Mouse (Mus musculus) adrenal gland, postnatal 4 days (tissue): ENCODE measurements around the gene Ephb6. TPM values are rescaled to one million over a fixed set of nuclear protein-coding genes. Genes with fewer than 3 reads are reported as not detected.
A peak's percentile ranks its signal among the peaks of the same experiment; 100 is the strongest.
"Not testable (repeated sequence)": the region's sequence is repeated elsewhere in the genome, so short reads cannot be mapped to it uniquely, and the experiment has no call there.

Source experiments
- DNase-seq, 2 experiments: peaks; one replicate each; pipeline ENCODE4 v3.0.0; 2021 to 2022; ENCODE audit warnings: low spot score in 2 of 2, mixed read lengths in 2 of 2
- long read RNA-seq, 2 experiments: library from polyadenylated mRNA; stranded (forward); transcript quantifications; one replicate each; pipeline ENCODE4 v2.0.0; 2021
- total RNA-seq, 2 experiments: library from RNA; stranded (reverse); gene quantifications; 2 replicates each; pipeline ENCODE4 v1.2.3; 2021

Gene Ephb6
- 10 to 100 TPM; 27.5 to 28.7 TPM for total RNA-seq
- long read RNA-seq, experiment 1, transcript Ephb6-201 (18 exons, 3,762 nt), result major isoform, 17 of 33 reads
- long read RNA-seq, experiment 1, partial matches to known transcripts, result 14 of 33 reads
- long read RNA-seq, experiment 1, other reads (novel, unspliced or antisense), result 2 of 33 reads
- long read RNA-seq, experiment 2, transcript Ephb6-201 (18 exons, 3,762 nt), result major isoform, 62 of 97 reads
- long read RNA-seq, experiment 2, partial matches to known transcripts, result 21 of 97 reads
- long read RNA-seq, experiment 2, other reads (novel, unspliced or antisense), result 14 of 97 reads

- peak; percentile 51 to 54 for DNase-seq
These were observed at the start of gene Ephb6 for GRCm38 (mm10) chr6:41605061-41605793. Ephb6 (plus strand) TSS chr6:41605482.

GRCm38 (mm10) chr6:41556389-41556788 lies 48.9 kb upstream of the Ephb6 start:
- DNase-seq, result no peak

- DNase-seq, result no peak
These were observed 47.8 kb upstream of the Ephb6 start for GRCm38 (mm10) chr6:41557468-41557867.

GRCm38 (mm10) chr6:41558271-41558670 lies 47.0 kb upstream of the Ephb6 start:
- DNase-seq, result no peak

DNA sequence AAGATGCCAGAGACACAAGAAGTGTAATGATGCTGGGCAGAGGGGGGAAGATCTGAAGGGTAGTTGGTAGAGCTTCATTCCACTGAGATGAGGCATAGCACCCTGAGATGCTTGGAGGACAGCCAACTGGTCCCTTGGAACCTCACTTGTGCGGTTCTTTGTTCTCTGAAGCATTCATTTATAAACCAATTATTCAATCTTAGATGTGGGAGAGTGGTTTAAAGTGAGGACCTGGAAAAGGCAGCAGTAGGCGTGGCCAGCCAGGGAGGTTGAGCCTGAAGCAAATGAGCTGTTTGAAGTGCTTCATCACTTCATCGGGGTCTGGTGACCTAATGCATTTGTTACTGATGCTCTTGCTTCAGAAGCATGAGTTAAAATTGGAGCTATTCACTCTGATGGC lies 46.0 kb upstream of the Ephb6 start:
- no peak for DNase-seq

GRCm38 (mm10) chr6:41560273-41560672 lies 45.0 kb upstream of the Ephb6 start:
- DNase-seq, result no peak

- no peak for DNase-seq
These were observed 42.7 kb upstream of the Ephb6 start for GRCm38 (mm10) chr6:41562598-41562997.

DNA sequence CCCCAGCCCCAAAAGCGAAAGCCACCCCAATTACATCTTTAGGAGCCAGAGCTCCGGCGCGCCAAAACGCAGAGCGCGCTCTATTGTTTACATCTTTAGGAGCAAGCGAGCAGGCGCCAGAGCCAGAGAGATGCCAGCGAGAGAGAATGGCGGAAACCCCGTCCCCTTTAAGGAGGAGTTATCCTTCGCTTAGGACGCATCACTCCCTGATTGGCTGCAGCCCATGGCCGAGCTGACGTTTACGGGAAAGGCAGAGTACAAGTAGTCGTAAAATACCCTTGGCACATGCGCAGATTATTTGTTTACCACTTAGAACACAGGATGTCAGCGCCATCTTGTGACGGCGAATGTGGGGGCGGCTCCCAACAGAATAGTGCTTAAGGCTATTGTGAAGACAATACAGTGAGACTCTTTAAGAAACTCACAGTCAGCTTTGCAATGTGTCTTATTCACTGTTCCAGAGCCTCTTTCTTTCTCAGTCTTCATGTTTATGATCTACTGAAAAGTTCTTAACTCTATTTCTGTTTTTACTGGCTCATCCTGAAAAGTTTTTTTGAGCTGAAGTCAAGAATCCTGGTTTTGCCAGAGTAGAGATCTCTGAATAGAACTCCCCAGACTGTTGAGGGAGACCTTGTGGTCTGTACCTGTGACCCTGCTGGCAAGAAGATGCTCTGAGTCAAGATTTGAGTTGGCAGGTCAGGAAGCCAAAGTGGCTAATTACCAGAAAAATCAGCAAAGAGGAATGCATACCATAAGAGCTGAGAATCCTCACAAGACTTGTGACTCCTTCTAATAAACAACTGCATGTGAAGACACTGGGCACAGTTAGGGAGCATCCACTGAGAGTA lies 42.0 kb upstream of the Ephb6 start:
- DNase-seq, result not testable (repeated sequence)

GRCm38 (mm10) chr6:41565261-41565660 lies 40.0 kb upstream of the Ephb6 start:
- DNase-seq, result no peak

DNA sequence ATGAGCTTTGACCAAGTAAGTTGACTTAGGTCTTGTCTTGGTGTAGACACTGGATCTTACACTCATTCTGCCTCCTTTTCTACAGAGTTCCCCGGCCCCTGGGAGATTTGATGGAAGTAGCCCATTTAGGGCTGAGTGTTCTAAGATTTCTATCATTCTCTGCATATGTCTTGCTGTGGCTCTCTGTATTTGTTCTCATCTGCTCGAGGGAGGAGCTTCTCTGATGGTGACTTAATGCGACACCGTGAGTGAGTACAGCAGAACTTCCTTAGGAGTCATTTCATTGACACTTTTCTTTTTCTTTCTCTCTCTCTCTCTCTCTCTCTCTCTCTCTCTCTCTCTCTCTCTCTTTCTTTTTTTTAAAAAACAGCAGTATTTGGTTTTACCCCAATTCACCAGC lies 38.3 kb upstream of the Ephb6 start:
- no peak for DNase-seq

- no peak for DNase-seq
These were observed 36.2 kb upstream of the Ephb6 start for GRCm38 (mm10) chr6:41569078-41569477.

GRCm38 (mm10) chr6:41576526-41577097 lies 28.7 kb upstream of the Ephb6 start:
- DNase-seq, result no peak

DNA sequence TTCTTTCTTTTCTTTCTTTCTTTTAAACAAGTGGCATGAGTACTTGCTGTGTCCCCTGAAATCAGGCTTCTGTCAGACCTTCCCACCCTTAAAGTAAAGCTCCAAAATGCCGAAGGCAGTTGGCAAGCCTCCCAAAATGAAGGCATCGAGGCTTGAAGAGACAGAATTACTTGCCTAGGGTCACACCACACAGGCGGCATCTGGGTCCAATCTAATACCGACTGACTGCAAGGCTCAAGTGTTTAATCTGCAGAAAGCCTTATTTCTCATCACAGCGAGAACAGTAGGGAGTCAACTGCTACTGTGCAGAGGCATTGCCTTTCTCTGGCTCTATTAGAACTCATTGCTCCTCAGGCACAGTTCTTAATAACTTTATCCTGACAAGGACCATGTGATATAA lies 28.0 kb upstream of the Ephb6 start:
- no peak for DNase-seq

DNA sequence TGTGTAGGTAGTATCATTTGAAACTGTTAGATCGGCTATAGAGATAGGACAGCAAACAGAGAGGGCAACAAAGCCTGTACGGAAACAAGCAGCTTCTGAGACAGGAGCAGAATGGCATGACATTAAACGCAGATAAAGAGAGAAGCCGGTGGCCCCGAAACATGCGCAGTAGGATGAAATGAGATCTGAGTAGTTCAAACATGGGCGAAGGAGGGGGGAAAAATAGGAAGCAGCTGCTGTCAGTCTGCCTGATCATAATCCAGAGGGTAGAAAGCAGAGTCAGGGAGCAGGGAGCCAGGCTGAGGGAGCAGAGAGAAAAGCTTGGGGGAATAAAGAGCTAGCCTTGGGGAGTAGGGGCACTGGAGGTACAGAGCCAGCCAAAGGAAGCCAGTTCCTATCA lies 24.0 kb upstream of the Ephb6 start:
- no peak for DNase-seq

GRCm38 (mm10) chr6:41582189-41582588 lies 23.1 kb upstream of the Ephb6 start:
- no peak for DNase-seq

- DNase-seq, result no peak
These were observed 756 bp upstream of the Ephb6 start for GRCm38 (mm10) chr6:41604401-41605050.

GRCm38 (mm10) chr6:41605794-41606104 lies 467 bp downstream of the Ephb6 start:
- no peak for DNase-seq

- peak in 1 of 2 experiments; percentile 40 for DNase-seq
These were observed 932 bp downstream of the Ephb6 start for GRCm38 (mm10) chr6:41606214-41606613.

DNA sequence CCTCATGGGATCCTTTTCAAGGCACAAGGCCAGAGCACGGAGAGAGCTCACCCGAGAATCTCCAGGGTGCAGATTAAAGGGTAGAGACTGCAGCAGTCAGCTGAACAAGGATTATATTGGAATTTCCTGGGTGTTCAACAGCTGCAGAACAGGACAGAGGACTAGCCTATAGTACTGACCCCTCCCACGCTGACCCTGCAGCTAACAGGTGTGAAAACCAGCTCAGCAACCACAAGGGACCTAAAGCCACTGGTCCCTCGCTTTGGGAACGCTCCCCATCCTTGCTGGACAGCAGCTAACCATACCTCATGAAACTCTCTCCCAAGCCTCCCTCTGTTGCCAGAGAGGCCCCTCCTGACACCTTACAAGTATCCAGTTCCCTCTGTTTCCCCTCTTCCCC lies 2.4 kb downstream of the Ephb6 start:
- no peak for DNase-seq

DNA sequence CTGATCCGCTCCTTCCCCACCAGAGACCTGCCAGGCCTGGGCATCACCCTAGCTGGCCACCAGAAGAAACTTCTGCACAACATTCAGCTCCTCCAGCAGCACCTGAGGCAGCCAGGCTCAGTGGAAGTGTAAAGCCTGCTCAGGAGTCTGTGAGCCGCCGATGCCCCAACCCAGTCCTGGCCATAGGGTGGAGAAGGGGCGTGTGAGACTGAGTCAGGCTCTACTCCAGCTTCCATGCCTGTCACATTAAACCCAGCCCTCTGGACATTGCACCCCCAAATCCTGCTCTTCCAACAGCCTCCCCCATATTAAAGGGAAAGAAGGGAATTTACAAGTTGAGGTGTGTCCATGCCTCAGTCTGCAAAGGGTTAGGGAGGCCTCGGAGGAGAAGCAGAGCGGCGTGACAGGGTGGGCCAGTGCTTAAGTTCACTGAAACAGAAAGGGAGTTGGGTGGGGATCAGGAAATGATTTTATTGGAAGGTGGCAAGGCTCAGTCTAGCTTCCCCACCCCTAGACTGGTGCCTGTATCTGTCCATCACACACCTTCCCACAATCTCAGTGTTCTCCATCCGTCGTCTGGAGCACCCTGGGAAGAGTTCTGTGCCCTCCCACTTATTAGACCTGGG lies 15.0 kb downstream of the Ephb6 start:
- DNase-seq, result no peak
